Mouse (Mus musculus): ENCODE measurements around the gene Olfr1469. TPM values are rescaled to one million over a fixed set of nuclear protein-coding genes. Genes with fewer than 3 reads are reported as not detected.

Olfr1469 gene
- polyA plus RNA-seq (2012; rRNA removed): not detected in 2 replicates

GRCm38 (mm10) chr19:13407549-13407948, at the start of gene Olfr1469:
Gene Olfr1469, plus strand, starts transcription at chr19:13407849.

GRCm38 (mm10) chr19:13361936-13362335, 45.7 kb upstream of the Olfr1469 start, which contains the start of gene Olfr1467:
Gene Olfr1467, plus strand, starts transcription at chr19:13362236.

GRCm38 (mm10) chr19:13443109-13443508, 35.5 kb downstream of the Olfr1469 start, which contains the start of gene Olfr1471:
Gene Olfr1471, plus strand, starts transcription at chr19:13443409.

GRCm38 (mm10) chr19:13455986-13456385, 48.3 kb downstream of the Olfr1469 start, which contains the start of gene Olfr1472:
Gene Olfr1472, minus strand, starts transcription at chr19:13456086.

Other genes with a start within 250 kb of the Olfr1469 start
- gene Olfr1461, start 244.8 kb upstream of the Olfr1469 start, polyA plus RNA-seq (2012; rRNA removed): not detected in 2 replicates
- not detected in 2 replicates for gene Olfr1462, start 222.1 kb upstream of the Olfr1469 start, polyA plus RNA-seq (2012; rRNA removed)
- not detected in 2 replicates for gene Olfr1463, start 176.5 kb upstream of the Olfr1469 start, polyA plus RNA-seq (2012; rRNA removed)
- gene Olfr1465, start 92.3 kb upstream of the Olfr1469 start, polyA plus RNA-seq (2012; rRNA removed): not detected in 2 replicates
- not detected in 2 replicates for gene Olfr1466, start 69.0 kb upstream of the Olfr1469 start, polyA plus RNA-seq (2012; rRNA removed)
- gene Olfr1467, start 45.6 kb upstream of the Olfr1469 start, polyA plus RNA-seq (2012; rRNA removed): not detected in 2 replicates
- gene Olfr1471, start 35.6 kb downstream of the Olfr1469 start, polyA plus RNA-seq (2012; rRNA removed): not detected in 2 replicates
- not detected in 2 replicates for gene Olfr1472, start 48.2 kb downstream of the Olfr1469 start, polyA plus RNA-seq (2012; rRNA removed)
- not detected in 2 replicates for gene Olfr1474, start 61.7 kb downstream of the Olfr1469 start, polyA plus RNA-seq (2012; rRNA removed)
- not detected in 2 replicates for gene Olfr1475, start 72.3 kb downstream of the Olfr1469 start, polyA plus RNA-seq (2012; rRNA removed)
- not detected in 2 replicates for gene Olfr1477, start 92.7 kb downstream of the Olfr1469 start, polyA plus RNA-seq (2012; rRNA removed)
- not detected in 2 replicates for gene Olfr1480, start 120.1 kb downstream of the Olfr1469 start, polyA plus RNA-seq (2012; rRNA removed)
- gene Olfr1484, start 175.7 kb downstream of the Olfr1469 start, polyA plus RNA-seq (2012; rRNA removed): not detected in 2 replicates
- not detected in 2 replicates for gene Olfr1487, start 209.5 kb downstream of the Olfr1469 start, polyA plus RNA-seq (2012; rRNA removed)
- gene Olfr1489, start 223.8 kb downstream of the Olfr1469 start, polyA plus RNA-seq (2012; rRNA removed): not detected in 2 replicates
- gene Olfr1490, start 243.2 kb downstream of the Olfr1469 start, polyA plus RNA-seq (2012; rRNA removed): not detected in 2 replicates

Data from central nervous system, embryonic 18 days (tissue).